Comparison of ENCODE assay signal across 29 mouse cellular contexts in genomic region chr7:136443436-136443835, GRCm38 (mm10).
"Had no signal": no experiment of that assay in that cellular context is flagged by ENCODE, and none has a peak within 500 bp of the region (broad histone marks: within the 10 kb centered on the region; RNA-seq: fewer than 3 reads in every experiment).

No protein-coding gene starts in this region.

- H3K9me3 ChIP-seq: embryonic facial prominence, embryonic 12.5 days; embryonic facial prominence, embryonic 13.5 days; embryonic facial prominence, embryonic 15.5 days; forebrain, embryonic 10.5 days; forebrain, embryonic 12.5 days; forebrain, embryonic 13.5 days; forebrain, embryonic 15.5 days had no signal

- H3K4me2 ChIP-seq: embryonic facial prominence, embryonic 12.5 days; embryonic facial prominence, embryonic 13.5 days; embryonic facial prominence, embryonic 15.5 days; forebrain, embryonic 12.5 days; forebrain, embryonic 13.5 days; forebrain, embryonic 15.5 days had no signal

- H3K27me3 ChIP-seq: embryonic facial prominence, embryonic 12.5 days; embryonic facial prominence, embryonic 13.5 days; embryonic facial prominence, embryonic 15.5 days; forebrain, embryonic 12.5 days; forebrain, embryonic 13.5 days; forebrain, embryonic 15.5 days had no signal

- H3K4me1 ChIP-seq: embryonic facial prominence, embryonic 12.5 days; forebrain, embryonic 10.5 days; forebrain, embryonic 12.5 days; forebrain, embryonic 13.5 days; forebrain, embryonic 15.5 days had no signal

- H3K27ac ChIP-seq: embryonic facial prominence, embryonic 12.5 days; embryonic facial prominence, embryonic 13.5 days; embryonic facial prominence, embryonic 15.5 days; forebrain, embryonic 10.5 days; forebrain, embryonic 12.5 days; forebrain, embryonic 13.5 days; forebrain, embryonic 15.5 days; gastrocnemius, adult 2 months; heart, adult 2 months had no signal

- DNase-seq: cerebellum, adult 18-20 months; cerebellum, adult 2 months; cerebellum, adult 8-10 months; cerebellum, adult 9-10 months; cerebellum, adult 9-11 months; cerebellum, postnatal 10 days; cerebellum, postnatal 14 days; cerebellum, postnatal 25 days; cerebellum, postnatal 36 days; embryo, embryonic 11 days; forebrain, postnatal 0 days; gastrocnemius, adult 2 months; gastrocnemius, postnatal 10 days; gastrocnemius, postnatal 14 days; gastrocnemius, postnatal 25 days; gastrocnemius, postnatal 36 days; heart, adult 11 months; heart, adult 18-20 months; heart, adult 2 months had no signal

- H3K36me3 ChIP-seq: embryonic facial prominence, embryonic 12.5 days; embryonic facial prominence, embryonic 13.5 days; embryonic facial prominence, embryonic 15.5 days; forebrain, embryonic 10.5 days; forebrain, embryonic 12.5 days; forebrain, embryonic 15.5 days had no signal

- H3K4me3 ChIP-seq: embryonic facial prominence, embryonic 12.5 days; embryonic facial prominence, embryonic 13.5 days; embryonic facial prominence, embryonic 15.5 days; erythroblast, embryonic 14.5 days; forebrain, embryonic 10.5 days; forebrain, embryonic 12.5 days; forebrain, embryonic 13.5 days; forebrain, embryonic 15.5 days; gastrocnemius, adult 2 months; heart, adult 2 months had no signal

- H3K9ac ChIP-seq: embryonic facial prominence, embryonic 12.5 days; embryonic facial prominence, embryonic 13.5 days; embryonic facial prominence, embryonic 15.5 days; forebrain, embryonic 12.5 days; forebrain, embryonic 13.5 days; forebrain, embryonic 15.5 days; forebrain, postnatal 0 days had no signal

- ATAC-seq: forebrain, embryonic 13.5 days; forebrain, embryonic 14.5 days; forebrain, embryonic 15.5 days; forebrain, embryonic 16.5 days; forebrain, postnatal 0 days had no signal
